Mouse (Mus musculus) inflammation-experienced regulatory T-cells (primary cell): ENCODE measurements around the gene Kif27. TPM values are rescaled to one million over a fixed set of nuclear protein-coding genes. Genes with fewer than 3 reads are reported as not detected.

Source experiments
- polyA plus RNA-seq, 2 experiments: library from polyadenylated mRNA; unstranded; fragments of 100-300 nt; shearing (Covaris generic); gene quantifications; one replicate each; pipeline ENCODE4 v1.2.1; 2017

Gene Kif27
- under 1 TPM; 0.05 to 0.18 TPM for polyA plus RNA-seq

GRCm38 (mm10) chr13:58358629-58359303 lies at the start of gene Kif27:
TSS of gene Kif27 (minus strand) at chr13:58359122.

GRCm38 (mm10) chr13:58403243-58403642 lies 44.3 kb upstream of the Kif27 start, which contains the start of gene Hnrnpk:
TSS of gene Hnrnpk (minus strand) at chr13:58403343.

GRCm38 (mm10) chr13:58402003-58402743 lies 43.3 kb upstream of the Kif27 start, which contains the start of gene Rmi1:
TSS of gene Rmi1 (plus strand) at chr13:58402248.

GRCm38 (mm10) chr13:58384779-58385546 lies 26.0 kb upstream of the Kif27 start, which contains the start of gene 2210016F16Rik:
TSS of gene 2210016F16Rik (minus strand) at chr13:58385225.

GRCm38 (mm10) chr13:58275599-58275998 lies 83.3 kb downstream of the Kif27 start, which contains the start of gene Gkap1:
TSS of gene Gkap1 (minus strand) at chr13:58275699.

Other genes starting within 250 kb of the Kif27 start
- gene Klhl3, start 245.5 kb downstream of the Kif27 start, polyA plus RNA-seq, result 1 to 10 TPM; 2.4 to 2.6 TPM
- gene Hnrnpa0, start 230.6 kb downstream of the Kif27 start, polyA plus RNA-seq, result 10 to 100 TPM; 90.1 to 90.8 TPM
- gene Idnk, start 201.5 kb downstream of the Kif27 start, polyA plus RNA-seq, result 100 to 1,000 TPM; 173 to 186 TPM
- 100 to 1,000 TPM; 129 to 147 TPM for gene Ubqln1, start 143.5 kb downstream of the Kif27 start, polyA plus RNA-seq
- 1 to 10 TPM in 1 of 2 experiments, under 1 TPM in 1; 0.75 to 2.9 TPM for gene Gkap1, start 83.4 kb downstream of the Kif27 start, polyA plus RNA-seq
- gene 2210016F16Rik, start 26.1 kb upstream of the Kif27 start, polyA plus RNA-seq, result 10 to 100 TPM; 43.0 to 50.3 TPM
- gene Rmi1, start 43.1 kb upstream of the Kif27 start, polyA plus RNA-seq, result 10 to 100 TPM; 33.3 to 41.3 TPM
- 1,000 to 10,000 TPM; 1,721 to 1,993 TPM for gene Hnrnpk, start 44.2 kb upstream of the Kif27 start, polyA plus RNA-seq